Mouse (Mus musculus) spleen, adult 2 months (tissue): ENCODE results near the gene Adcy7. TPM values are rescaled to one million over a fixed set of nuclear protein-coding genes. Genes with fewer than 3 reads are reported as not detected.

Experiments
- DNase-seq, 2 experiments: peaks; one replicate each; pipeline versions ENCODE4 v3.0.0 to v3.0.0-alpha.2; 2012 to 2021; ENCODE audit warnings: low spot score in 2 of 2, low read depth in 1 of 2
- H3K27ac ChIP-seq: fragments of 200-500 bp; 2 replicates; pipeline ENCODE4 v1.5.1; 2012; ENCODE audit warnings: low read length, inconsistent platforms; ENCODE audit not compliant: insufficient read depth
- H3K27me3 ChIP-seq: fragments of 200-500 bp; 2 replicates; pipeline ENCODE4 v1.6.1; 2012; ENCODE audit warnings: mild to moderate bottlenecking, moderate library complexity, low read length, inconsistent platforms; ENCODE audit not compliant: control insufficient read depth, insufficient read depth
- H3K36me3 ChIP-seq: fragments of 200-500 bp; 2 replicates; pipeline ENCODE4 v1.6.1; 2012; ENCODE audit warnings: mild to moderate bottlenecking, low read length, inconsistent platforms; ENCODE audit not compliant: control insufficient read depth, insufficient read depth
- H3K4me1 ChIP-seq: fragments of 200-500 bp; 2 replicates; pipeline ENCODE4 v1.6.1; 2011; ENCODE audit warnings: inconsistent platforms; ENCODE audit not compliant: control insufficient read depth, insufficient read depth, insufficient read length
- H3K4me3 ChIP-seq: fragments of 200-500 bp; 2 replicates; pipeline ENCODE4 v1.5.1; 2011; ENCODE audit warnings: mild to moderate bottlenecking, inconsistent platforms; ENCODE audit not compliant: insufficient read depth, insufficient read length; ENCODE audit errors: extremely low read depth
- CTCF ChIP-seq: fragments of 200-500 bp; IDR thresholded peaks from 2 replicates; pipeline ENCODE4 v1.5.1; 2011; ENCODE audit warnings: mild to moderate bottlenecking, inconsistent platforms; ENCODE audit not compliant: insufficient read depth, insufficient read length, insufficient replicate concordance; ENCODE audit errors: extremely low read depth
- POLR2A ChIP-seq: fragments of 200-500 bp; IDR thresholded peaks from 2 replicates; pipeline ENCODE4 v1.6.1; 2011; ENCODE audit warnings: low read depth, low read length, inconsistent platforms
- WGBS: fragments of 180-500 bp; shearing (Covaris S2); methylation state at CpG from one replicate; pipeline ENCODE4 v1.1.7; 2018; 5-methylcytosine and 5-hydroxymethylcytosine counted together
- polyA plus RNA-seq: library from polyadenylated mRNA; depleted of rRNA; stranded (reverse); fragments of >200 nt; gene quantifications from 2 replicates; pipeline ENCODE4 v1.2.3, GENCODE M21; 2012

Adcy7 gene
- polyA plus RNA-seq, 1 experiment, result 76.9 TPM

DNA sequence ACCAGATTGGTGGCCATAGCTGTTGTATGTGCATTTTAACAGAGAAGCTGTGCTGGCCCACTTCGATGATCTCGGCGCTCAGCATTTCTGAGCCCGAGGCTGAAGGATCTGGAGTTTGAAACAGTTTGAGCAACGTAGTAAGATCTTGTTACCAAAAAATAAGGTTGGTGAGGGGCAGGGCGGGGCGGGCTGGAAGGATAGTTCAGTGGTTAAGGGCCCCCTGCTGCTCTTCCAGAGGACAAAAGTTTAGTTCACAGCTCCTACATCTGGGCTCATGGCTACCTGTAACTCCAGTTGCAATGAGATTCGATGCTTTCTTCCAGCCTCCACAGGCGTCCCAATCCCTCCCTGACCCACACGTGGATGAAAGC is 26.5 kb downstream of the Adcy7 start:
- H3K27me3 ChIP-seq, result no peaks in the 10 kb centered on the region
- TF ChIP-seq CTCF (no peak), POLR2A (no peak)
- peaks cover 43% of the 10 kb centered on the region; the same call in 1 of the 2 replicates for H3K4me1 ChIP-seq
- no peak overlapping the region for H3K4me3 ChIP-seq
- DNase-seq, result no peak
- peaks cover 34% of the 10 kb centered on the region for H3K36me3 ChIP-seq
- WGBS, result 87% methylated on average over 10 of the region's 10 CpGs
- 0 out of 2 replicates have a peak overlapping the region, but pooled peaks have one; percentile 43 for H3K27ac ChIP-seq

DNA sequence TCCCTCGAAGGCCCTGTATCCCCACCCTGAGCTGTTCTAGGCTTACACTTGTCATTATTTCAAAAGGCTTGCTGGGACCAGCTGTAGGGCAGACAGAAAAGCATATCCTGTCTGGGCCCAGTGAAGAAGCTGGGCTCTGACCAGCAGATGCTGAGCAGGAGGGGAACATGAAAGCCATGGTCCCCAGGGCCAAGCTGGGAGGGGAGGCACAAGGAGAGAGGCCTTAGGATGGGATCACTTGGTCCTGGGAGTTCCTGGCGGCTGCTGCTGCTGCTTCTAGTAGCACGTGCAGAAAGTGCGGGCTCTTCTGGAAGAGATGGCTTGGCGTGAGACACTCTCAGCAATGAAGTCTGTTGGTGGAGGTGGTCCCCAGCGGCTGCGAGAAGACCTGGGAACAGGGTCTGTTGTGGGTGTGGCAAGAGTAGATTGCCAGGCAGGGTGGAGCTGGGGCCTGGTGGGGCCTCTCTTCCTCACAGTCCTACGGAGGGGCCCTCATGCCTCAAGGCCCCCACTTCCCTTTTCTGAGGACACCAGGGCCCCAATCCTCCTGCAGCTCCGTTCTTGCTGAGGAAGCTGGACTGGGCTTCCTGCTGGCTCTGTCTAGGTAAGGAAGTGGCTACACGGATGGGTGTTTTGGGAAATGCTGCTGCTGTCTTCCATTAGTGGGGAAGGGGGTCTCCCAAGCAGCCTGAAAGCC is 27.9 kb downstream of the Adcy7 start:
- DNase-seq, result peak in 1 of 2 experiments; percentile 42
- Histone ChIP-seq H3K27me3 (no peaks in the 10 kb centered on the region), H3K36me3 (peaks cover 35% of the 10 kb centered on the region), H3K27ac (peak overlapping the region; percentile 64), H3K4me3 (no peak overlapping the region), H3K4me1 (peaks cover 36% of the 10 kb centered on the region; the same call in 1 of the 2 replicates)
- WGBS, result 20% methylated on average over 10 of the region's 10 CpGs
- TF ChIP-seq POLR2A (no peak), CTCF (no peak)

DNA sequence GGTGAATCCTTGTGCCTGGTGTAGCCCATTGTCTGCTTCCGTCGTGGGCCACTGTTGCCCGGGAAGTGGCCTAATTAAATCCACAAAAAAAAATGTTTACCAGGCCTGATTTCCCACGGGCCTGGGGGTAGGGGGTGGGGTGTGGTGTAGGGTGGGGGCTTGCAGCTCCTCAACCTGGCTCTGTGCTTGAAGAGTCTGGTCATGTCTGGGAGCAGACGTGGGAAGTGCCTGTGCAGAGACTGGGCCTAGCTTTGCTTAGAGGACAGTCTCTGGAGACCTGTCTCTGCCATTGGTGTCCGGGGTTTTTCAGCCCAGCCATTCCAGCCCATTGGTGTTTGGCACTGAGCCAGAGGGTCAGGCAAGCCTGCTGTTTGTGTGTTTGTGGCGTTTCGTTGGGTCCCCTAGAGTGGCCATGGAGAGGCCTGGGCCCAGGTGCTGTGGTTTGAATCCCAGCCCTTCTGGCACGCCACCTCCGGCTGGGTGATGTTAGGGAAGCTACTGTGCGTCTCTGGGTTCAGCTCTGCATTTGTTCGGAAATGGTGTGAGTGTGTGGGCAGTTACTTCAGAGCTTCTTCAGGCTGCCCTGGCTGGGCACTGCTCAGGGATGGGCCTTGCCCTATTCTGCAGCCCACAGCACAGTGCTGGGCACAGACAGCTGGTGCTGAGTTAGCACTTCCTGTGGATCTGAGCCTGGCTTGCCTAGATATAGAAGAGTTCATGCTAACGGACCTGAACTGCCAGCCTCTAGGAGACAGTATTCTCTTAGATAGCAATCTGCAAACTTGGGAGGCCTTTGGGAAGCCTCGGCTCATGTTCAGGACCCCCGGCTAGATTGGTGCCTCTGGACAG is 29.6 kb downstream of the Adcy7 start:
- H3K4me1 ChIP-seq, result peaks cover 44% of the 10 kb centered on the region; the same call in 1 of the 2 replicates
- no peaks in the 10 kb centered on the region for H3K27me3 ChIP-seq
- DNase-seq, result no peak
- peaks cover 31% of the 10 kb centered on the region for H3K36me3 ChIP-seq
- TF ChIP-seq CTCF (no peak), POLR2A (no peak)
- 81% methylated on average over 15 of the region's 15 CpGs for WGBS
- H3K27ac ChIP-seq, result no peak overlapping the region
- H3K4me3 ChIP-seq, result no peak overlapping the region

DNA sequence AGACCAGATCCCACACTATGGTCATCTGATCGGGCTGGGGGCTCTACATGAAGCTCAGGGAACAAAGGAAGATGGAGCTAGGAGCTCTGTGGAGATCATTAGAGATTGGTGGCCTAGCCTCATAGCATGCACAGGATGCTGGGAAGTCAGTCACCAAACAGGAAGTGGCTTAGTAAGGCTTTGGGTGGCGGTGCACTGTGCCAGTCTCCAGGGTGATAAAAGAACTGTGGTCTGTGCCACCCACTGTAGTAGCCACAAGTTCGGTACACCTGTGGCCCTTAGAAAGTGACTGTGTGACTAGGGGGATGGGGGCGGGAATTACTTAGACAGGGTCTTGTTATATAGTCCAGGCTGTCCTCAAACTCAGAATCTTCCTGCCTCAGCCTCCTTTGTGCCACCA is 33.6 kb downstream of the Adcy7 start:
- TF ChIP-seq CTCF (no peak), POLR2A (no peak)
- Histone ChIP-seq H3K4me1 (peaks cover 44% of the 10 kb centered on the region; the same call in 1 of the 2 replicates), H3K36me3 (peaks cover 27% of the 10 kb centered on the region), H3K27ac (peak overlapping the region; percentile 62), H3K27me3 (no peaks in the 10 kb centered on the region), H3K4me3 (no peak overlapping the region)
- WGBS, result 44% methylated on average over 4 of the region's 4 CpGs
- DNase-seq, result peak in 1 of 2 experiments; percentile 50

DNA sequence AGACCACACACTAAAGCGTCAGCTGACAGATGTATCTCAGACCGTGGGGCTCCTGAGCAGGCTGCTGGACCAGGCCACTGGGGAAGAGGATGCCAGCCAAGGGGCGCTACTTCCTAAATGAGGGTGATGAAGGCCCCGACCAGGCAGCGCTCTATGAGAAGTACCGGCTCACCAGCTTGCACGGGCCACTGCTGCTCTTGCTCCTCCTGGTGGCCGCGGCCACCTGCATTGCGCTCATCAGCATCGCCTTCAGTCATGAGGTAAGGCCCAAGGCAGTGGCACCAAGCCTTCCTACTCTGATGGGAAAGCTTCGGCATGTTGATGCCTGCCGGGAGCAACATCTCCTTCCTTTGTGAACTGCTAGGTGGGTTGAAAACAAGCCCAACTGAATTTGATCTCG is 34.3 kb downstream of the Adcy7 start:
- TF ChIP-seq POLR2A (no peak), CTCF (peak; percentile 35; the same call in 1 of the 2 replicates)
- Histone ChIP-seq H3K4me1 (peaks cover 43% of the 10 kb centered on the region; the same call in 1 of the 2 replicates), H3K4me3 (no peak overlapping the region), H3K27me3 (no peaks in the 10 kb centered on the region), H3K36me3 (peaks cover 29% of the 10 kb centered on the region), H3K27ac (peak overlapping the region; percentile 52; the same call in 1 of the 2 replicates)
- WGBS, result 78% methylated on average over 14 of the region's 14 CpGs
- DNase-seq, result peak in 1 of 2 experiments; percentile 28

DNA sequence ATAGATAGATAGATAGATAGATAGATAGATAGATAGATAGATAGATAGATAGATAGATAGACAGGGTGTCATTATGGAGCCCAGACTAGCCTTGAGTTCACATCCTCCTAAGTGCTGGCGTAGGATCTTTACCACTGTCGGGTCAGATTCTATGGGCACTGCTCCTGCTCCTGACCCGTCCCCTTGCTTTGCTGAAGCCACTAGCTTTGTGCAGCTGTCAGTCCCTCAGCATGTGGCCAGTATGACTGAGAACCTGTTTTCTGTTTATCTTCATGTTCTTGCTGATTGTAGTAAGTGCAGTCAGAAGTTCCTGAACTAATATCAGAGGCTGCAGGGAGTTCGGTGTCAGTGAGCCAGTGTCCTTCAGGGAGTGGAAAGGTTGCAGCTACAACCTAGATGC is 35.5 kb downstream of the Adcy7 start:
- H3K27ac ChIP-seq, result 0 out of 2 replicates have a peak overlapping the region, but pooled peaks have one; percentile 69
- peaks cover 36% of the 10 kb centered on the region; the same call in 1 of the 2 replicates for H3K4me1 ChIP-seq
- no peak overlapping the region for H3K4me3 ChIP-seq
- TF ChIP-seq POLR2A, result no peak
- TF ChIP-seq CTCF, result no peak
- H3K27me3 ChIP-seq, result no peaks in the 10 kb centered on the region
- no peak for DNase-seq
- WGBS, result 95% methylated on average over 4 of the region's 4 CpGs
- peaks cover 33% of the 10 kb centered on the region for H3K36me3 ChIP-seq
